Mouse (Mus musculus) liver, embryonic 12.5 days (tissue): ENCODE results near the gene Brk1. TPM values are rescaled to one million over a fixed set of nuclear protein-coding genes. Genes with fewer than 3 reads are reported as not detected.

Experiments used
- ATAC-seq: fragments of 200-750 bp; cut with Nextera tagmentation; 2 replicates; pipeline ENCODE4 v1.8.0; 2017; ENCODE audit warnings: moderate number of reproducible peaks, mild to moderate bottlenecking, moderate library complexity
- H3K27ac ChIP-seq: fragments of 300-500 bp; sonication (generic); 2 replicates; pipeline ENCODE4 v1.5.1; 2016; ENCODE audit warnings: mild to moderate bottlenecking
- H3K27me3 ChIP-seq: fragments of 300-500 bp; sonication (generic); replicated peaks from 2 replicates; pipeline ENCODE4 v1.6.1; 2016; ENCODE audit warnings: mild to moderate bottlenecking, moderate library complexity
- H3K36me3 ChIP-seq: fragments of 300-500 bp; sonication (generic); 2 replicates; pipeline ENCODE4 v1.6.1; 2016; ENCODE audit warnings: mild to moderate bottlenecking, moderate library complexity
- H3K4me1 ChIP-seq: fragments of 300-500 bp; sonication (generic); 2 replicates; pipeline ENCODE4 v1.6.1; 2016
- H3K4me2 ChIP-seq: fragments of 300-500 bp; sonication (generic); 2 replicates; pipeline ENCODE4 v1.6.1; 2016; ENCODE audit warnings: mild to moderate bottlenecking, moderate library complexity
- H3K4me3 ChIP-seq: fragments of 300-500 bp; sonication (generic); 2 replicates; pipeline ENCODE4 v1.5.1; 2016; ENCODE audit warnings: mild to moderate bottlenecking, moderate library complexity
- H3K9ac ChIP-seq: fragments of 300-500 bp; sonication (generic); 2 replicates; pipeline ENCODE4 v1.6.1; 2016; ENCODE audit warnings: mild to moderate bottlenecking, moderate library complexity
- H3K9me3 ChIP-seq: fragments of 300-500 bp; sonication (generic); replicated peaks from 2 replicates; pipeline ENCODE4 v1.6.1; 2016; ENCODE audit warnings: mild to moderate bottlenecking, moderate library complexity
- WGBS: fragments of 180-500 bp; shearing (Covaris S2); methylation state at CpG from one replicate; pipeline ENCODE4 v1.1.7; 2016; ENCODE audit not compliant: insufficient replicate concordance; 5-methylcytosine and 5-hydroxymethylcytosine counted together
- polyA plus RNA-seq: library from polyadenylated mRNA; unstranded; fragments of >200 nt; fragmentation: Nextera tagmentation; extraction: Ambion mirVana; gene quantifications from 2 replicates; pipeline ENCODE4 v1.2.1, GENCODE M21; 2016

Brk1 gene
- polyA plus RNA-seq: 106 and 109 TPM in 2 replicates

DNA sequence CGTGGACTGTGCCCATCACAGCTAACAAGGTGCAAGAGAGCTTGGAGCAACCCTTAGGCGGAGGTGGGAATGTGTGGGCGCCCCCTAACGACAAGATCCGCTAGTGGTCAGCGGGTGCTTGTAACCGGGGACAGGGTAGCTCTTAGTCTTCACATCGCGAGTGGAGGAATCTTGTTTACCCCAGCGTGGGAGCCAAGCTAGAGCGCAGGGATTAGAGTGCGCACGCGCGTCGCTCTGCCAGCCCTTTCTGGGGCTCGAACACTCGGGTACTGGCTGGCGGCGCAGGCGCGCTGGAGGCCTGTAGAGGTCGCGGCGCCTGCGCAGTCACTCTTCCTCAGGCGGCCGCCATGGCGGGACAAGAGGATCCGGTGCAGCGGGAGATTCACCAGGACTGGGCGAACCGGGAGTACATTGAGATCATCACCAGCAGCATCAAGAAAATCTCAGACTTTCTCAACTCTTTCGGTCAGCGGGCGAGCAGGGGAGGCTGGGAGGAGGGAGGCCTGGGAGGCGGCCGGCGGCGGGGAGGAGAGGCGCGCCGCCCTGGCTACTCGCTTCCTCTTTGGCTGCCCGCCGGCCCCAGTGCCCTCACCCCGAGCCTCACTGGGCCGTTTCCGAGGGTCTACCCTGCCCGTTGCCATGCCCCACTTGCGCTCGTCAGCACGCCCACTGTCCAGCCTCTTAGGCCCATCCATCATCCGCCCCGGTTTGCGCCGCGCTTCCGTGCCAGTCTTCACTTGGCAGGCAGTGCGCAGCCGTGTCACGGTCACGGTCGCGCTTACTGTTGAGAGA, at the start of gene Brk1:
Gene Brk1 (plus strand): TSS at position 341 of the 792 bp plus-strand sequence.
- Histone ChIP-seq H3K27ac (peak within 1 kb of the TSS; percentile 77), H3K4me3 (peak within 1 kb of the TSS; percentile 92), H3K9ac (peak within 1 kb of the TSS; percentile 87), H3K36me3 (peaks cover 31% of the 10 kb centered on the region), H3K4me1 (peaks cover 41% of the 10 kb centered on the region), H3K9me3 (no peaks in the 10 kb centered on the region), H3K4me2 (peak within 1 kb of the TSS; percentile 85), H3K27me3 (no peaks in the 10 kb centered on the region)
- WGBS: 2% methylated on average over 63 of the region's 65 CpGs
- peak; percentile 92 for ATAC-seq

GRCm38 (mm10) chr6:113559736-113560135, 44.8 kb upstream of the Brk1 start:
- Histone ChIP-seq H3K9me3 (no peaks in the 10 kb centered on the region), H3K27me3 (no peaks in the 10 kb centered on the region), H3K4me2 (no peak overlapping the region), H3K4me1 (no peaks in the 10 kb centered on the region), H3K9ac (no peak overlapping the region), H3K36me3 (peaks cover 88% of the 10 kb centered on the region), H3K27ac (no peak overlapping the region), H3K4me3 (no peak overlapping the region)
- ATAC-seq: no peak
- 83% methylated on average over 6 of the region's 6 CpGs for WGBS

DNA sequence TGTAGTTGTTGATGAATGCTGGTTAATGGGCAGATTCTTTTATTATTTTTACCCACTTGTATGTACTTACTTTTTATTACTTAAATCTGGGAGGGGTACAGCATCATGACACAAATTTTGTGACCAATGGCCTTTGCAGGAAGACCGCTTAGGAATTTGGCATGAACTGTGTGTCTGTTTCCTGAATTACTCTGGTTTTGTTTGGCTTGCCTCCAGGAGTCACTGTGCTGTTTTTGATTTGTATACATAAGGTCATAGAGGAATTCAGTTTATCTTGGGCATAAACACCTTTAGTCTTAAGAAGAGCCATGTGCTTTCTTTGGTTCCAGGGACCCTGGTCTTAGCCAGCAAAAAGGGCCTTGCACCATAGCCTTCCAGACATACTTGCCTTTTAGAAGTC, 40.0 kb upstream of the Brk1 start:
- WGBS: 85% methylated on average over 1 of the region's 1 CpGs

GRCm38 (mm10) chr6:113576044-113576443, 28.5 kb upstream of the Brk1 start:
- Histone ChIP-seq H3K4me1 (no peaks in the 10 kb centered on the region), H3K9ac (no peak overlapping the region), H3K36me3 (peaks cover 83% of the 10 kb centered on the region), H3K27me3 (no peaks in the 10 kb centered on the region), H3K4me3 (no peak overlapping the region), H3K9me3 (no peaks in the 10 kb centered on the region), H3K27ac (no peak overlapping the region), H3K4me2 (no peak overlapping the region)
- WGBS: 94% methylated on average over 6 of the region's 6 CpGs
- no peak for ATAC-seq

More for the DNA sequence above, 40.0 kb upstream of the Brk1 start:
- Histone ChIP-seq H3K9me3 (no peaks in the 10 kb centered on the region), H3K4me1 (no peaks in the 10 kb centered on the region), H3K4me3 (no peak overlapping the region), H3K9ac (no peak overlapping the region), H3K4me2 (no peak overlapping the region), H3K27me3 (no peaks in the 10 kb centered on the region), H3K36me3 (peaks cover 98% of the 10 kb centered on the region), H3K27ac (no peak overlapping the region)
- no peak for ATAC-seq

- ATAC-seq: no peak
- H3K36me3 ChIP-seq: peaks cover 82% of the 10 kb centered on the region
- no peaks in the 10 kb centered on the region for H3K4me1 ChIP-seq
- H3K4me2 ChIP-seq: no peak overlapping the region
- no peaks in the 10 kb centered on the region for H3K9me3 ChIP-seq
- 84% methylated on average over 3 of the region's 3 CpGs for WGBS
- no peak overlapping the region for H3K4me3 ChIP-seq
- no peak overlapping the region for H3K27ac ChIP-seq
- H3K9ac ChIP-seq: no peak overlapping the region
- no peaks in the 10 kb centered on the region for H3K27me3 ChIP-seq
These were observed 25.3 kb upstream of the Brk1 start for GRCm38 (mm10) chr6:113579306-113579705.

- no peak for ATAC-seq
- WGBS: 89% methylated on average over 4 of the region's 4 CpGs
- no peaks in the 10 kb centered on the region for H3K27me3 ChIP-seq
- peaks cover 79% of the 10 kb centered on the region for H3K36me3 ChIP-seq
- no peak overlapping the region for H3K27ac ChIP-seq
- H3K4me1 ChIP-seq: no peaks in the 10 kb centered on the region
- no peak overlapping the region for H3K9ac ChIP-seq
- no peak overlapping the region for H3K4me3 ChIP-seq
- H3K4me2 ChIP-seq: no peak overlapping the region
- H3K9me3 ChIP-seq: no peaks in the 10 kb centered on the region
These were observed 21.5 kb upstream of the Brk1 start for GRCm38 (mm10) chr6:113583023-113583422.

- Histone ChIP-seq H3K4me3 (no peak overlapping the region), H3K9ac (no peak overlapping the region), H3K4me1 (no peaks in the 10 kb centered on the region), H3K36me3 (peaks cover 81% of the 10 kb centered on the region), H3K27ac (no peak overlapping the region), H3K9me3 (no peaks in the 10 kb centered on the region), H3K4me2 (no peak overlapping the region), H3K27me3 (no peaks in the 10 kb centered on the region)
- no peak for ATAC-seq
- 81% methylated on average over 5 of the region's 5 CpGs for WGBS
These were observed 19.5 kb upstream of the Brk1 start for GRCm38 (mm10) chr6:113585065-113585464.

GRCm38 (mm10) chr6:113586466-113587183, 17.9 kb upstream of the Brk1 start:
- H3K4me2 ChIP-seq: no peak overlapping the region
- no peaks in the 10 kb centered on the region for H3K9me3 ChIP-seq
- 76% methylated on average over 5 of the region's 5 CpGs for WGBS
- H3K27ac ChIP-seq: no peak overlapping the region
- H3K4me1 ChIP-seq: no peaks in the 10 kb centered on the region
- H3K9ac ChIP-seq: no peak overlapping the region
- peaks cover 74% of the 10 kb centered on the region for H3K36me3 ChIP-seq
- H3K27me3 ChIP-seq: no peaks in the 10 kb centered on the region
- no peak overlapping the region for H3K4me3 ChIP-seq
- ATAC-seq: no peak

- Histone ChIP-seq H3K4me3 (no peak overlapping the region), H3K36me3 (peaks cover 46% of the 10 kb centered on the region), H3K27ac (no peak overlapping the region), H3K4me2 (no peak overlapping the region), H3K4me1 (no peaks in the 10 kb centered on the region), H3K9me3 (no peaks in the 10 kb centered on the region), H3K27me3 (no peaks in the 10 kb centered on the region), H3K9ac (no peak overlapping the region)
- no peak for ATAC-seq
- 83% methylated on average over 2 of the region's 2 CpGs for WGBS
These were observed 11.9 kb upstream of the Brk1 start for GRCm38 (mm10) chr6:113592637-113593036.

DNA sequence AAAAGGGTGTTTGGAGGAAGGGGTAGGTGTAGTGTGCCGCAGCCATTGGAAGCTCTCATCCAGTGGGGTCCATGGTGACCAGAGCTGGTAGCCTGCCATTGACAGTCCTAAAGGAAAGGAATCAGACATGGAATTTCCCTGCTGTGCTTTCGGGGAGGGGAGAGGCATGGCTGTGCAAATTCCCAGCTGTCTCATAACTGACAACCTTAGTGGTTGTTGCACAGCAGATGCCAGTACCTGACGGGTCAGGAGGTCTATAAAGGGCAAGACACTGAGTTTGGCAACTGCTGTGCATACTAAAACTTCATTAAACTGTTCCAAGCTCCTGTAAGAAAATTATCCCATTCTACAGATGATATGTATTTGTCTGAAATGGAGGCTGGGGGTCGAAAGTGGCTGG, 6.6 kb upstream of the Brk1 start:
- H3K4me1 ChIP-seq: peaks cover 5% of the 10 kb centered on the region
- H3K4me2 ChIP-seq: no peak overlapping the region
- no peak overlapping the region for H3K9ac ChIP-seq
- H3K27ac ChIP-seq: no peak overlapping the region
- 83% methylated on average over 4 of the region's 4 CpGs for WGBS
- no peak overlapping the region for H3K4me3 ChIP-seq
- no peaks in the 10 kb centered on the region for H3K9me3 ChIP-seq
- ATAC-seq: no peak
- peaks cover 26% of the 10 kb centered on the region for H3K36me3 ChIP-seq
- H3K27me3 ChIP-seq: no peaks in the 10 kb centered on the region

GRCm38 (mm10) chr6:113599833-113600232, 4.7 kb upstream of the Brk1 start:
- WGBS: 78% methylated on average over 5 of the region's 5 CpGs
- peaks cover 25% of the 10 kb centered on the region for H3K36me3 ChIP-seq

GRCm38 (mm10) chr6:113600543-113601139, 3.9 kb upstream of the Brk1 start, which contains the start of gene Fancd2os:
Gene Fancd2os, minus strand, starts transcription at chr6:113600715.
- WGBS: 63% methylated on average over 23 of the region's 23 CpGs
- no peak for ATAC-seq
- no peak within 1 kb of the TSS for H3K4me3 ChIP-seq
- H3K36me3 ChIP-seq: peaks cover 21% of the 10 kb centered on the region
- H3K27me3 ChIP-seq: no peaks in the 10 kb centered on the region
- H3K9ac ChIP-seq: no peak within 1 kb of the TSS
- H3K9me3 ChIP-seq: no peaks in the 10 kb centered on the region
- H3K4me1 ChIP-seq: peaks cover 20% of the 10 kb centered on the region
- H3K4me2 ChIP-seq: no peak within 1 kb of the TSS
- no peak within 1 kb of the TSS for H3K27ac ChIP-seq

More at GRCm38 (mm10) chr6:113599833-113600232, 4.7 kb upstream of the Brk1 start:
- H3K27ac ChIP-seq: no peak overlapping the region
- no peak overlapping the region for H3K4me3 ChIP-seq
- H3K4me2 ChIP-seq: no peak overlapping the region
- no peak overlapping the region for H3K9ac ChIP-seq
- H3K27me3 ChIP-seq: no peaks in the 10 kb centered on the region
- H3K4me1 ChIP-seq: peaks cover 15% of the 10 kb centered on the region
- ATAC-seq: no peak
- no peaks in the 10 kb centered on the region for H3K9me3 ChIP-seq
